Mouse (Mus musculus) liver, adult 2 months (tissue): Measurements from ENCODE around the gene Prdm2.

Experiments
- CTCF ChIP-seq: fragments of 200-500 bp; IDR thresholded peaks from 2 replicates; pipeline ENCODE4 v1.5.1; 2011; ENCODE audit warnings: low read depth, low read length, control low read depth
- POLR2A ChIP-seq: fragments of 200-500 bp; IDR thresholded peaks from 2 replicates; pipeline ENCODE4 v1.6.1; 2011; ENCODE audit warnings: low read length, control low read depth; ENCODE audit not compliant: insufficient read depth; ENCODE audit errors: extremely low read depth

DNA sequence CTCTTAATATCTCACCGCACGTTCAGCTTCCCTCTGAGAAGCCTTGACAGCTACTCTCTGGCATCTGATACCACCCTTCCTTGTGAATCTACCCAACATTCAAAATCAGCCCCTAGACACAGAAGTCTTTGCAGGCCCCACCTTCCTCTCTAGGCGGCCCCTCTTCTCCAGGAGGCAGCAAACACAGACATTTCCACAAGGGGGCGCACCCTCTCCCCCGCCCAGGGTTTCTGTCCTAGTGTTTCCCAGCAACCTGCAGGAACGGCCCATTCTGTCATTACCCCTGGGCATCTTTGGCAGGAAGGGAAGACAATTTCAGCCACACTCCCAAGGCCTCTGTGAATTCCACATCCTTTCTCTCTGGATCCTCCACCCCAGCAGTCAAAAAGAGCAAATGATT is 99.8 kb downstream of the Prdm2 start:
- TF ChIP-seq POLR2A (no peak), CTCF (peak; percentile 69)
